Mouse (Mus musculus) left cerebral cortex, adult 11 months (tissue): ENCODE measurements at regions not wholly inside any gene's neighbourhood (a gene's known extent, or its start where the extent isn't known, plus 50 kb on each side); places are given as distances from the start of the nearest gene placed in this dataset.

Source experiments
- DNase-seq: peaks from one replicate; pipeline ENCODE4 v3.0.0; 2022; ENCODE audit warnings: low spot score

- DNase-seq: no peak
Measured at GRCm38 (mm10) chr1:76508821-76509220, 962.8 kb downstream of the Slc4a3 start.

GRCm38 (mm10) chr1:76509486-76509885, 963.4 kb downstream of the Slc4a3 start:
- DNase-seq: peak; percentile 44

- DNase-seq: no peak
Measured at GRCm38 (mm10) chr1:76512156-76512555, 966.1 kb downstream of the Slc4a3 start.

GRCm38 (mm10) chr1:76513490-76513889, 967.4 kb downstream of the Slc4a3 start:
- DNase-seq: no peak

- no peak for DNase-seq
Measured at GRCm38 (mm10) chr1:76529531-76529930, 983.5 kb downstream of the Slc4a3 start.

GRCm38 (mm10) chr1:76530342-76530741, 984.3 kb downstream of the Slc4a3 start:
- DNase-seq: no peak

- no peak for DNase-seq
Measured at GRCm38 (mm10) chr1:76535522-76535956, 979.3 kb downstream of the Epha4 start.

GRCm38 (mm10) chr1:76540529-76540928, 974.4 kb downstream of the Epha4 start:
- no peak for DNase-seq

- no peak for DNase-seq
Measured at GRCm38 (mm10) chr1:76550876-76551275, 964.0 kb downstream of the Epha4 start.

GRCm38 (mm10) chr1:76559441-76559840, 955.4 kb downstream of the Epha4 start:
- DNase-seq: no peak

- DNase-seq: no peak
Measured at GRCm38 (mm10) chr1:76575487-76575886, 939.4 kb downstream of the Epha4 start.

GRCm38 (mm10) chr1:76585921-76586320, 929.0 kb downstream of the Epha4 start:
- DNase-seq: no peak

GRCm38 (mm10) chr1:76625831-76626230, 889.1 kb downstream of the Epha4 start:
- DNase-seq: no peak

GRCm38 (mm10) chr1:76629861-76630260, 885.0 kb downstream of the Epha4 start:
- no peak for DNase-seq

GRCm38 (mm10) chr1:76634071-76634470, 880.8 kb downstream of the Epha4 start:
- DNase-seq: no peak

GRCm38 (mm10) chr1:76637268-76638009, 877.4 kb downstream of the Epha4 start:
- peak; percentile 34 for DNase-seq

GRCm38 (mm10) chr1:76638010-76638400, 876.9 kb downstream of the Epha4 start:
- DNase-seq: no peak

- no peak for DNase-seq
Measured at GRCm38 (mm10) chr1:76641181-76641711, 873.6 kb downstream of the Epha4 start.

- DNase-seq: no peak
Measured at GRCm38 (mm10) chr1:76642703-76643102, 872.2 kb downstream of the Epha4 start.

GRCm38 (mm10) chr1:76644895-76645294, 870.0 kb downstream of the Epha4 start:
- DNase-seq: no peak

- no peak for DNase-seq
Measured at GRCm38 (mm10) chr1:76654826-76655225, 860.1 kb downstream of the Epha4 start.

GRCm38 (mm10) chr1:76658228-76658627, 856.7 kb downstream of the Epha4 start:
- no peak for DNase-seq

GRCm38 (mm10) chr1:76660146-76660545, 854.7 kb downstream of the Epha4 start:
- peak; percentile 13 for DNase-seq

- no peak for DNase-seq
Measured at GRCm38 (mm10) chr1:76664381-76664780, 850.5 kb downstream of the Epha4 start.
